Mouse (Mus musculus): ENCODE measurements around the gene Zfp30. TPM values are rescaled to one million over a fixed set of nuclear protein-coding genes. Genes with fewer than 3 reads are reported as not detected.

Gene Zfp30
- polyA plus RNA-seq, 1 experiment from 2014 or later: 11.9 TPM

DNA sequence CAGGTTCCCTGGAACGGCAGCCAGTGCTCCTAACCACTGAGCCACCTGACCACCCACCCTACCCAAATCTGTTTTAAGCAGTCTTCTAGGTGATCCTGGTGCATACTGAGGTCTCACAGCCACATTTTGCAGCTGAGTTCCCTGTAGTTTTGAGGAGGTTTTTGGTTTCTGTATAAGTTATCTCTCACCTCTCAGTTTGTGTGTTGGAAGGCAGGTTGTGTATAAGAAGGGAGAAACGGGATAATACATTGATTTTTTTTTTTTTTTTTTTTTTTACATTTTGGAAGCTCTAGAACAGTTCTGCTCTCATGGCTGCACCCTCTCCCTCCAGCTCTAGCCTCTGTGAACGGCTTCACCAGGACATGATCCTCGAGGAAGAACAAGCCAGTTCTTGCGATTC is 2.1 kb downstream of the Zfp30 start:
- Histone ChIP-seq H3K27ac (no peak overlapping the region), H3K4me2 (replicated peaks) (peak overlapping the region; percentile 76), H3K9me3 (no peaks in the 10 kb centered on the region), H3K36me3 (peaks cover 44% of the 10 kb centered on the region), H3K9ac (peak overlapping the region; percentile 93), H3K4me3 (peak overlapping the region; percentile 85), H3K27me3 (no peaks in the 10 kb centered on the region), H3K4me1 (peaks cover 14% of the 10 kb centered on the region)
- WGBS: 78% methylated on average over 5 of the region's 5 CpGs
- ATAC-seq (ENCODE audit: low FRiP score, low read depth): no peak

DNA sequence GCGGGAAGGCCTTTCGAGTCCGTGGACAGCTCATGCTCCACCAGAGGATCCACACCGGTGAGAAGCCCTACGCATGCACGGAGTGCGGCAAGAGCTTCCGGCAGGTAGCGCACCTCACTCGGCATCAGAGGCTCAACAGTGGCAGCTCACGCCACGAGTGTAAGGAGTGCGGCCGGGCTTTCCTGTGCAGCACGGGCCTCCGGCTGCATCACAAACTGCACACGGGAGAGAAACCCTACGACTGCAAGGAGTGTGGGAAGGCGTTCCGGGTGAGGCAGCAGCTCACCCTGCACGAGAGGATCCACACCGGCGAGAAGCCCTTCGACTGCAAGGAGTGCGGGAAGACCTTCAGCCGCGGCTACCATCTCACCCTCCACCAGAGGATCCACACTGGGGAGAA is 9.1 kb downstream of the Zfp30 start:
- peaks cover 70% of the 10 kb centered on the region for H3K36me3 ChIP-seq
- peaks cover 25% of the 10 kb centered on the region for H3K9me3 ChIP-seq
- peaks cover 18% of the 10 kb centered on the region for H3K27me3 ChIP-seq
- no peaks in the 10 kb centered on the region for H3K4me1 ChIP-seq
- no peak overlapping the region for H3K9ac ChIP-seq
- H3K4me2 ChIP-seq (replicated peaks): peak overlapping the region; percentile 25; the same call in 1 of the 2 replicates
- ATAC-seq (ENCODE audit: low FRiP score, low read depth): no peak
- H3K27ac ChIP-seq: no peak overlapping the region
- WGBS: 31% methylated on average over 27 of the region's 27 CpGs
- 0 out of 2 replicates have a peak overlapping the region, but pooled peaks have one; percentile 1 for H3K4me3 ChIP-seq

DNA sequence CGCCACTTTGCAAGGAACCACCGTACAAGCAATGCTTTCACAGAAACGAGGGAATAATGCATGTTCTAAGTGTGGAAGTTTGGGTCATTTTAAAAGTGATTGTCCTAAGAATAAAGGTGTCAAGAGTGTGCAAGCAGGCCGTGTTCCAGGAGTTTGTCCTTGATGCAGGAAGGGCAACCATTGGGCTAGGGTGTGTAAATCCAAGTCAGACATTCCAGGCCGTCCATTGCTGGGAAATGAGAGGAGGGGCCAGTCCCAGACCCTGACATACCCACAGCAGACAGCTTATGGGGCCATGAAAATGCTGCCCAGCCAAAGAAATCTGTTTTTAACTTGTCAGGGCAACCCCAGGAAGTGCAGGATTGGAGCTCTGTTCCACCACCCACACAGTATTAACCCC is 23.2 kb downstream of the Zfp30 start:
- H3K36me3 ChIP-seq: peaks cover 5% of the 10 kb centered on the region; the same call in 1 of the 2 replicates
- ATAC-seq (ENCODE audit: low FRiP score, low read depth): no peak
- 82% methylated on average over 5 of the region's 5 CpGs for WGBS

DNA sequence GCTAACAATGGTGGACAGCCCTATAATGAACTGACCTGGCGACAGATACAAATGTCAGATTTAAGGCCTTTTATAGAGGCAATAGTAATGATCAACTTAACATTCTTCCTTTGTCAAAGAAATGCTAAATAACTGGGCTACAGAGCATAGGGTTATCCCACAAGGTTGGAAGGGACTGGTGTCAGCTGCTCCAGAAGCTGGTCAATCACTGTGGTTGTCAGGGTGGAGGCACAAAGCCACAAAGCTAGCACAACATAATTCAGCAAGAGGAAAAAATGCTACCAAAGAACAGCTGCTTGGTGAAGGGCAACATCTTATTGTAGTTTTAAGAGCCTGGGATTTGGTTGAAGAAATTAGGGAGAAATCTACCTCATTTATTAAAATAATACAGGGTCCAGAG is 28.4 kb downstream of the Zfp30 start:
- 94% methylated on average over 1 of the region's 1 CpGs for WGBS
- Histone ChIP-seq H3K9ac (no peak overlapping the region), H3K27ac (no peak overlapping the region), H3K4me2 (replicated peaks) (no peak overlapping the region), H3K27me3 (no peaks in the 10 kb centered on the region), H3K4me1 (peaks cover 18% of the 10 kb centered on the region), H3K36me3 (peaks cover 5% of the 10 kb centered on the region; the same call in 1 of the 2 replicates), H3K9me3 (no peaks in the 10 kb centered on the region), H3K4me3 (no peak overlapping the region)
- ATAC-seq (ENCODE audit: low FRiP score, low read depth): no peak

More for the DNA sequence above, 23.2 kb downstream of the Zfp30 start:
- H3K4me2 ChIP-seq (replicated peaks): no peak overlapping the region
- H3K9me3 ChIP-seq: no peaks in the 10 kb centered on the region
- no peak overlapping the region for H3K27ac ChIP-seq
- no peak overlapping the region for H3K4me3 ChIP-seq
- no peaks in the 10 kb centered on the region for H3K4me1 ChIP-seq
- no peak overlapping the region for H3K9ac ChIP-seq
- H3K27me3 ChIP-seq: no peaks in the 10 kb centered on the region

DNA sequence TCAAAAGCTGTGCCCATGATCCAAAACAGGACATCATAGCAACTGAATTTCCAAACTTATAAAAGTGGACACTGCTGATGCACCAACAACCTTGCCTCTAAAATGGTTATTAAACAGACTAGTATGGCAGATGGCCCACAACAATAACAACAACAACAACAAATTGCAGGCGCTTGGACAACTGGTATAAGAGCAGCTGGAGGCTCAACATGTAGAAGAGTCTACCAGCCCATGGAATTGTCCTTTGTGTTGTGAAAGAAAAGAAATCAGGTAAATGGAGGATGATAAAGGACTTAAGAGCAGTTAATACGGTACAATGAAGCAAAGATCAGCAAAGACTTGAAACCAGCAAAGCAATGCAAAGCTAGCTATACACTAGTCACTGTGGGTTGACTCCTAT is 30.6 kb downstream of the Zfp30 start:
- WGBS: 93% methylated on average over 2 of the region's 2 CpGs
- Histone ChIP-seq H3K4me2 (replicated peaks) (peak overlapping the region; percentile 84), H3K36me3 (peaks cover 5% of the 10 kb centered on the region; the same call in 1 of the 2 replicates), H3K4me1 (peaks cover 35% of the 10 kb centered on the region), H3K9ac (no peak overlapping the region), H3K9me3 (no peaks in the 10 kb centered on the region), H3K27ac (no peak overlapping the region), H3K27me3 (no peaks in the 10 kb centered on the region), H3K4me3 (no peak overlapping the region)
- no peak for ATAC-seq (ENCODE audit: low FRiP score, low read depth)

DNA sequence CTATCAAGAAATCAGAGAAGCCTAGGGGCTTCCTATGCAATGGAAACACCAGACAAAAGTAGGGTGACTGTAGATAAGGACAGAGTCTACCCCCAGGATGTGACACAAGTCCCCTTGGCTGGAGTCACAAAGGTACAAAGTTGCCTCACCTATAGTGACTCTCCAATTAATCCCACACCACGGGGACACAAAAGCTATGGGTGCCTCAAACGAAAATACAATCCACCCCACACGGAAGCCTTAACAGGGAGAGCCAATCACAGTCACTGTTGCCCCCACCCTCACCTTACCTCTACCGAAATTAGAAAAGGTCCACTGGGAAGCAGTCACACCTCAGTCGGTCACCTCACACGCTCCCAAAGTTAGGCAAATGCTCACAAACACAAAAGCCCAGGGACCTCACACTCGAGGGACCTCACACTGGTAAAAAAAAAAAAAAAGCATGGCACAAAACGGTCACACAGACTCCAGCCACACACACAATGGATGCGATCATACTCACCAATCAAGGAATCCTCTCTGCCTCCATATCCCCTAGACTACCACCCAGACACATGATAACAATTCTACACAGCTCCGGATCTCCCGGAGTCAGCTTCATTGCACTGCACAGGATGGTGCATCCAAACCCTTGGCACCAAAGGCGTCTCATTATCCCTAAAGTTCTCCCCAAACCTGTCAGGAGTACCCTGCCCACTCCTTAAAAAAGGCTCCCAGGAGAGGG is 31.4 kb downstream of the Zfp30 start:
- 3% methylated on average over 12 of the region's 12 CpGs for WGBS
- H3K4me3 ChIP-seq: peak overlapping the region; percentile 71
- H3K4me1 ChIP-seq: peaks cover 37% of the 10 kb centered on the region
- H3K9me3 ChIP-seq: no peaks in the 10 kb centered on the region
- H3K27ac ChIP-seq: peak overlapping the region; percentile 48; the same call in 1 of the 2 replicates
- H3K27me3 ChIP-seq: no peaks in the 10 kb centered on the region
- H3K36me3 ChIP-seq: peaks cover 5% of the 10 kb centered on the region; the same call in 1 of the 2 replicates
- ATAC-seq (ENCODE audit: low FRiP score, low read depth): peak; percentile 37
- peak overlapping the region; percentile 77 for H3K9ac ChIP-seq
- H3K4me2 ChIP-seq (replicated peaks): peak overlapping the region; percentile 84

DNA sequence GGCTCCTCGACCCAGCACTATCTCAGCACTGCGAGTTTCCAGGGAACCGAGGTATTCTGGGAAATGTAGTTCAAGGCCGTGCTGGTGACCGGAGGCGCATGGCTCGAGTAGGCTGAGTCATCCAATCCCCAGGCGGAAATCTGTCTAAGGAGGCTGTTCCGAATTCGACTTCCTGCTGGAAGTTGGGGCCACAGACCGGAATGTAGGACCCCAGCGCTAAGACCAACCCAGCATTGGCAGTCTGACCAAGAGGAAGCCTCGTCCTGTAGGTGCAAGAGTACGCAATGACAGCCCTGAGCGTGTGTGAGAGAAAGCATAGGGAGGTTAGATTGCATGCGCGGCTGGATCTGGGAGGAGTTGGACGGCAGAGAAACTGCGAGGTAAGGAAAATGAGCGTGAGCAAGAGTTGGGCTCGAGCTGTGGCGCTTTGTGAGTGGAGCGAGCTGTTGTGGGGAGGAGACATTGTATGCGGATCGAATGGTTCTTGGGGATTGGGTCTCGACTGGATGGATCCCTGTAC is 32.2 kb downstream of the Zfp30 start, which contains the start of gene Zfp790:
Gene Zfp790 (plus strand): TSS at position 205 of the 520 bp plus-strand sequence.
- Histone ChIP-seq H3K4me3 (peak within 1 kb of the TSS; percentile 71), H3K36me3 (peaks cover 12% of the 10 kb centered on the region), H3K4me1 (peaks cover 37% of the 10 kb centered on the region), H3K27me3 (no peaks in the 10 kb centered on the region), H3K4me2 (replicated peaks) (peak within 1 kb of the TSS; percentile 84), H3K9me3 (no peaks in the 10 kb centered on the region), H3K27ac (peak within 1 kb of the TSS; percentile 88), H3K9ac (peak within 1 kb of the TSS; percentile 77)
- WGBS: under 1% methylated on average over 26 of the region's 26 CpGs
- peak; percentile 97 for ATAC-seq (ENCODE audit: low FRiP score, low read depth)

DNA sequence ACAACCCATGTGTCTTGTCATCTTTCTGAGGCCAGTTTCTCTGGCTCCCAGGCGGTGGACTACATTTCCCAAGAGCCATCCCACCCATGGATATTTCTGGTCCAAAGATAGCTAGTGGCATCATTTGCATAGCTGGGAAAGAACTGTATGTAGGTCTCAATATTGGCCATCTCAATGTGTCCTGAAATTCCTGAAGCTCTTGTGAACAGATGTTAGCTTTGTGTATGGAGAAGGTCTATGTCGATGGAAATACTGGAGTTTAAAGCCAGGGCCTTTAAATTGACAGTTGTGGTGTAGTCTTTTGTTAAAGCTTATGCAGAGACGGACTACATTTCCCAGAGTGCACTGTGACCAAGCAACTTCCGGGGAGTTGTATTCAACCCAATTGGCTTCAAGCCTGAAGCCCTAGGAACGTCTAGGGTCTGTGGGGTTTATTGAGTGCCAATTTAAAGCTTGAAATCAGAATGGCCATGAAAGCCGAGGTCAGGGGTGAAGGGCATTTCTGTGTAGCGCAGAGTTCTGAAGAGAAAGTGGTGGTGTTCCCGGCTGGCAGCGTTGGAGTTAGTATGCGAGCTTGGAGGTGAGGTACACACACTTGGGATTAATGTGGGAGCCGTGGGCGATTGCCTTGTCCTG is 34.9 kb downstream of the Zfp30 start:
- Histone ChIP-seq H3K9ac (peak overlapping the region; percentile 72), H3K4me2 (replicated peaks) (peak overlapping the region; percentile 78), H3K9me3 (no peaks in the 10 kb centered on the region), H3K36me3 (peaks cover 33% of the 10 kb centered on the region), H3K27me3 (no peaks in the 10 kb centered on the region), H3K27ac (no peak overlapping the region), H3K4me1 (peaks cover 37% of the 10 kb centered on the region), H3K4me3 (peak overlapping the region; percentile 67)
- no peak for ATAC-seq (ENCODE audit: low FRiP score, low read depth)
- 6% methylated on average over 12 of the region's 12 CpGs for WGBS

DNA sequence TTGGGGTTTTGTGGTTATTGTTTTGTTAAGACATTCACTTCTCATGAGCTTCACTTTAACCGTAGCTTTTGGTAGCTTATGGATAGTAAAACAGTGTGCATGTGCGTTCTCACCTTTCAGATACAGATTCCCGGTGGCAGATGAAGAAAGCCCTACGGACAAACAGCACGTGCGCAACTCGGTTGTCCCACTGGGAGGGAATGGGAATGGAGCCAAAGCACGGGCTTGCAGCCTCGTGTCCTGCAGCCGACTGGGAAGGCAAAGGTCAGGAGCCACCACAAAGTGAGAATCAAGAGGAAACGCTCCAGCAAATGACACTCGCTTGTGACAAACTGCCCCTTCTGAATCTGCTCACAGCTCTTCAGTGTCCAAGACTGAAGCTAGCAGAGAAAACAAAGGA is 44.2 kb downstream of the Zfp30 start:
- Histone ChIP-seq H3K27ac (no peak overlapping the region), H3K9me3 (peaks cover 4% of the 10 kb centered on the region; the same call in 1 of the 2 replicates), H3K36me3 (peaks cover 90% of the 10 kb centered on the region), H3K4me2 (replicated peaks) (no peak overlapping the region), H3K27me3 (no peaks in the 10 kb centered on the region), H3K4me1 (no peaks in the 10 kb centered on the region), H3K9ac (no peak overlapping the region), H3K4me3 (no peak overlapping the region)
- ATAC-seq (ENCODE audit: low FRiP score, low read depth): no peak
- WGBS: 93% methylated on average over 12 of the region's 12 CpGs

DNA sequence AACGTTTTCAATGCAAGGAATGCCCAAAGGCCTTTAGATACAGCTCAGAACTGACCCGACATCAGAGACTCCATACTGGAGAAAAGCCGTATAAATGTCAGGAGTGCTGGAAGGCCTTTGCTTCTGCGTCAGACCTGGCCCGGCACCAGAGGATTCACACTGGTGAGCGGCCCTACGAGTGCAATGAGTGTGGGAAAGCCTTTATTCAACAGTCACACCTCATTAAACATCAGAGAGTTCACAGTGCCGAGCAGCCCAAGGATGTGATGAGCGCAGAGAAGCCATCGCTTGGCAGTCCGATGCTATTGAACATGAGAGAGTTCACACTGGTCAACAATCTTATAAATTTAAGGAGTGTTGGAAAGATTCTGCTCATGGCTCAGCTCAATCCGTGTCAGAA is 46.0 kb downstream of the Zfp30 start:
- Histone ChIP-seq H3K36me3 (peaks cover 90% of the 10 kb centered on the region), H3K27ac (no peak overlapping the region), H3K9ac (no peak overlapping the region), H3K4me1 (no peaks in the 10 kb centered on the region), H3K9me3 (peaks cover 4% of the 10 kb centered on the region; the same call in 1 of the 2 replicates), H3K4me3 (no peak overlapping the region), H3K27me3 (no peaks in the 10 kb centered on the region), H3K4me2 (replicated peaks) (no peak overlapping the region)
- WGBS: 92% methylated on average over 12 of the region's 12 CpGs
- no peak for ATAC-seq (ENCODE audit: low FRiP score, low read depth)

DNA sequence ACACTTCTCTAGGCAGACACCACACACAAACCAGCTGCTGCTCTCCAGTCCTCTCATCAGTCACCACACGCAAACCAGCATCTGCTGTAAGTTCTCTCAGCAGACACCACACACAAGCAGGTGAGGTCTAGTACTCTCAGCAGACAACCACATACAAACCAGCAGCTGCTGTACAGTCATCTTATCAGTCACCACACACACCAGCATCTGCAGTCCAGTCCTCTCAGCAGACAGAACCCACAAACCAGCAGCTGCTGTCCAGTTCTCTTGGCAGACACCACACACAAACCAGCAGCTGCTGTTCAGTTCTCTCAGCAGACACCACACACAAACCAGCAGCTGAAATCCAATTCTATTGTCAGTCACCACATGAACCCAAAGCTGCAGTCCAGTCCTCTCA is 53.0 kb downstream of the Zfp30 start:
- ATAC-seq (ENCODE audit: low FRiP score, low read depth): no peak
- Histone ChIP-seq H3K36me3 (peaks cover 32% of the 10 kb centered on the region), H3K4me1 (no peaks in the 10 kb centered on the region), H3K9me3 (peaks cover 4% of the 10 kb centered on the region; the same call in 1 of the 2 replicates), H3K4me3 (no peak overlapping the region), H3K27ac (no peak overlapping the region), H3K27me3 (no peaks in the 10 kb centered on the region), H3K9ac (no peak overlapping the region), H3K4me2 (replicated peaks) (no peak overlapping the region)
- 83% methylated on average over 1 of the region's 1 CpGs for whole genome bisulfite sequencing

DNA sequence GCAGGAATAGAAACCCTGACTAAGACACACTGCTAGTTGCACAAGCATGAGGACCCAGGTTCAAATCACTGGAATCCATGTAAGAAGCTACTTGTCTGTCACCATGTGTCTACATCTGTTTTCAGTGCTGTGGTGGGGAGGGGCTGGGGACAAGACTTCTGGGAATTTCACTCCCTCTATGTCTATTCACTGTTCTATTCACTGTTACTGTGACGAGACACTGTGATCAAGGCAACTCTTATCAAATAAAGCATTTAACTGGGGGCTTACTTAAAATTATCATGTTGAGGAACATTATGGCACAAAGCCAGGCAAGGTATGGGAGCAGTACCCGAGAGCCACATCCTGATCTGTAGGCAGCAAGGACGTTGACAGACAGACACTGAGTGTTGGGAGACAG is 55.5 kb downstream of the Zfp30 start:
- Histone ChIP-seq H3K4me1 (no peaks in the 10 kb centered on the region), H3K9ac (no peak overlapping the region), H3K4me2 (replicated peaks) (no peak overlapping the region), H3K36me3 (peaks cover 19% of the 10 kb centered on the region), H3K27ac (no peak overlapping the region), H3K9me3 (peaks cover 4% of the 10 kb centered on the region; the same call in 1 of the 2 replicates), H3K4me3 (no peak overlapping the region), H3K27me3 (no peaks in the 10 kb centered on the region)
- no peak for ATAC-seq (ENCODE audit: low FRiP score, low read depth)
- WGBS: 88% methylated on average over 3 of the region's 3 CpGs

Measured in limb, embryonic 13.5 days (tissue).